Mouse (Mus musculus) olfactory bulb, adult 2 months (tissue): Measurements from ENCODE around the gene Meiob.

ENCODE experiments used
- CTCF ChIP-seq: fragments of 200-500 bp; IDR thresholded peaks from 2 replicates; pipeline ENCODE4 v1.5.1; 2012; ENCODE audit warnings: low read depth, mild to moderate bottlenecking, low read length, moderate library complexity; ENCODE audit not compliant: insufficient read depth
- POLR2A ChIP-seq: fragments of 200-500 bp; IDR thresholded peaks from 2 replicates; pipeline ENCODE4 v1.6.1; 2012; ENCODE audit warnings: mild to moderate bottlenecking, low read depth, low read length, moderate library complexity; ENCODE audit not compliant: insufficient read depth

- TF ChIP-seq POLR2A (no peak), CTCF (no peak)
Observed at GRCm38 (mm10) chr17:24798229-24798628, 5.9 kb upstream of the Meiob start.
